Comparison of ENCODE assay signal across 24 mouse cellular contexts in the genomic region with DNA sequence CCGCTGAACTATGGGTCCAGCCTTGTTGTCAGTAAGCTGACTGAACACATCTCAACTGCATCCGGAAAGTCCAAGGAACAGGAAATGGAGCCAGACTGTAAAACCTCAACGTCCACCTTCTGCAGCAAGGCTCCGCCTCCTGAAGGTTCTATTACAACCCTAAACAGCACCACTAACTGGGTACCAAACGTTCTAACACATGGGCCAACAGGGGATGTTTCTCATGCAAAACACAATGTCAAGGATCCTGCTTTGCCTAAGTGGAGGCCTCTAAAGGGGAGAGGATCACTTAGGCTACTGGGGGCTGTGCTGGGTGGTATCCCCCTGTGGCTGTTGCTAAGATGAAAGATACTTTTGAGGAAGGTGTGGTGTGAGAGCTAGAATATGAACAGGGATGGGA. TPM values are rescaled to one million over a fixed set of nuclear protein-coding genes. Genes with fewer than 3 reads are reported as not detected.
DNase-seq lines count a peak whose midpoint lies in the region; TF ChIP-seq lines count a peak whose summit lies in the region.
"Had no signal": no experiment of that assay in that cellular context is flagged by ENCODE, and none has a peak within 500 bp of the region (broad histone marks: within the 10 kb centered on the region; RNA-seq: fewer than 3 reads in every experiment).

No protein-coding gene starts in this region.

- TF ChIP-seq RAD21 in CH12.LX (IDR thresholded peaks at IDR 0.05; ENCODE audit: low read depth, low read length) = no peak

- dilution Hi-C loops in CH12.LX (cut with MboI; ENCODE audit: extremely low pct_ligation_motif_present, extremely low pct_unique_long_range_greater_than_20kb, low sequenced_read_pairs) = no loop called here

- peaks cover 2 to 36% of the 10 kb centered on the region in 2 experiments; a peak in 3 of 4 replicates for H3K4me1 ChIP-seq in CH12.LX (ENCODE audit: control insufficient read depth in 1 of 2, insufficient read depth in 2 of 2)
- H3K4me1 ChIP-seq: forebrain, embryonic 13.5 days had no signal

- no peak overlapping the region for H3K4me2 ChIP-seq in CH12.LX (ENCODE audit: insufficient read depth, low read depth, poor library complexity, severe bottlenecking)
- H3K4me2 ChIP-seq: forebrain, embryonic 13.5 days; heart, embryonic 12.5 days; heart, embryonic 15.5 days; hindbrain, embryonic 14.5 days had no signal

- in situ Hi-C loops in CH12.LX (cut with MboI; ENCODE audit: low pct_ligation_motif_present, low pct_unique_long_range_greater_than_20kb, low sequenced_read_pairs) = loop anchor here (5.0 kb wide), 1 partner anchor 41 kb away; no protein-coding TSS in a partner anchor

- no peaks in the 10 kb centered on the region for H3K36me3 ChIP-seq in CH12.LX (replicated peaks in 1 of 2; ENCODE audit: control insufficient read depth in 1 of 2, insufficient read depth in 1 of 2, low read length in 1 of 2)
- H3K36me3 ChIP-seq: forebrain, embryonic 10.5 days; G1E; heart, embryonic 12.5 days; heart, embryonic 15.5 days had no signal

- TF ChIP-seq EP300 in CH12.LX (IDR thresholded peaks at IDR 0.05; ENCODE audit: low read length) = no peak

- no peak overlapping the region for H3K4me3 ChIP-seq in CH12.LX (replicated peaks in 1 of 3; ENCODE audit: low read depth in 2 of 3, low read length in 2 of 3, poor library complexity in 1 of 3)
- H3K4me3 ChIP-seq: forebrain, embryonic 10.5 days; forebrain, embryonic 13.5 days; heart, embryonic 12.5 days; heart, embryonic 15.5 days had no signal

- no peaks in the 10 kb centered on the region for H3K27me3 ChIP-seq in CH12.LX (replicated peaks)
- H3K27me3 ChIP-seq: forebrain, embryonic 13.5 days; heart, embryonic 12.5 days; heart, embryonic 15.5 days; Patski had no signal

- no peaks in the 10 kb centered on the region for H3K79me2 ChIP-seq in CH12.LX (replicated peaks; ENCODE audit: control insufficient read depth, extremely low read depth, insufficient read depth, poor library complexity, severe bottlenecking)

- H3K9ac ChIP-seq in CH12.LX (ENCODE audit: insufficient read depth, low read depth) = no peak overlapping the region
- H3K9ac ChIP-seq: forebrain, embryonic 13.5 days; heart, embryonic 12.5 days; heart, embryonic 15.5 days; hindbrain, embryonic 14.5 days had no signal

- no peak overlapping the region for H3K27ac ChIP-seq in CH12.LX (ENCODE audit: insufficient read depth, low read depth)
- H3K27ac ChIP-seq: forebrain, embryonic 10.5 days; forebrain, embryonic 13.5 days; heart, embryonic 15.5 days; hindbrain, embryonic 14.5 days; hindbrain, postnatal 0 days had no signal

- DNase-seq in CH12.LX (ENCODE audit: extremely low read depth) (peak; percentile 18), ES-CJ7 (ENCODE audit: low read depth, low spot score) (peak; percentile 17), ZHBTc4 (ENCODE audit: low read depth, low spot score) (peak; percentile 73)
- no peak for DNase-seq in cerebellum, adult 8-10 months
- DNase-seq in adrenal gland, adult (ENCODE audit: inconsistent age in 2 of 2, low spot score in 1 of 2) = no peak
- DNase-seq in adrenal gland, postnatal 14 days = no peak
- DNase-seq: adrenal gland, postnatal 10 days; cerebellum, adult 11 months; cerebellum, adult 2 months; cerebellum, postnatal 14 days; gastrocnemius, postnatal 36 days; heart, adult 18-20 months; heart, postnatal 10 days; heart, postnatal 4 days; kidney, adult 18-20 months; kidney, adult 9 months had no signal

- TF ChIP-seq CTCF in CH12.LX (conservative IDR thresholded peaks at IDR 0.05 in 1 of 2, IDR thresholded peaks at IDR 0.05 in 1 of 2; ENCODE audit: low read depth in 2 of 2, low read length in 2 of 2) = no peak

- no peak for TF ChIP-seq POLR2A in CH12.LX (IDR thresholded peaks at IDR 0.05; ENCODE audit: low read depth, low read length)

- peaks cover 14% of the 10 kb centered on the region for H3K9me3 ChIP-seq in CH12.LX (replicated peaks; ENCODE audit: low read length)
- H3K9me3 ChIP-seq: heart, embryonic 15.5 days had no signal

TF ChIP-seq in CH12.LX, 34 proteins besides CTCF, POLR2A, EP300 and RAD21:
- TF ChIP-seq UBTF (IDR thresholded peaks at IDR 0.05; ENCODE audit: low read depth, low read length) = no peak
- no peak for TF ChIP-seq USF2 (conservative IDR thresholded peaks at IDR 0.05; ENCODE audit: low read depth, low read length)
- no peak for TF ChIP-seq CHD2 (IDR thresholded peaks at IDR 0.05; ENCODE audit: low read length)
- no peak for TF ChIP-seq PAX5 (IDR thresholded peaks at IDR 0.05; ENCODE audit: low read length)
- no peak for TF ChIP-seq RCOR1 (conservative IDR thresholded peaks at IDR 0.05; ENCODE audit: low read depth, low read length)
- no peak for TF ChIP-seq ZMIZ1 (IDR thresholded peaks at IDR 0.05; ENCODE audit: low read depth, low read length)
- TF ChIP-seq JUND (conservative IDR thresholded peaks at IDR 0.05; ENCODE audit: low read depth, low read length) = no peak
- no peak for TF ChIP-seq SIN3A (IDR thresholded peaks at IDR 0.05; ENCODE audit: low read length)
- no peak for TF ChIP-seq MAFK (IDR thresholded peaks at IDR 0.05; ENCODE audit: insufficient replicate concordance, low read length)
- TF ChIP-seq KAT2A (IDR thresholded peaks at IDR 0.05; ENCODE audit: insufficient replicate concordance, low read length) = no peak
- TF ChIP-seq ZNF384 (IDR thresholded peaks at IDR 0.05; ENCODE audit: low read depth, low read length) = no peak
- TF ChIP-seq ETS1 (conservative IDR thresholded peaks at IDR 0.05; ENCODE audit: low read depth, low read length) = no peak
- no peak for TF ChIP-seq NELFE (IDR thresholded peaks at IDR 0.05; ENCODE audit: low read depth, low read length)

RNA-seq across cellular contexts. Expression of a gene that starts 51.0 kb away (rescaled TPM):
- 103 and 114 TPM in 2 replicates for total RNA-seq in CH12.LX (2012; rRNA removed)
- 152 and 155 TPM in 2 replicates for total RNA-seq in CH12.LX (2014; rRNA removed)
- 108 and 118 TPM in 2 replicates for polyA plus RNA-seq in CH12.LX (2012; ENCODE audit: insufficient read length, low read depth)
- total RNA-seq in adrenal gland, postnatal 14 days (2021) = 117 and 124 TPM in 2 replicates

Comparison
In these comparisons a context has a peak if more than half of its experiments do, and no peak if none do; other contexts are left out.
1. DNase-seq: peak in CH12.LX (single experiment), ES-CJ7 (single experiment) and ZHBTc4 (single experiment); none in cerebellum, adult 8-10 months (single experiment), adrenal gland, adult (0 of 2) and adrenal gland, postnatal 14 days (single experiment).